Mouse (Mus musculus) ovary, postnatal 36 days (tissue): ENCODE measurements around the gene Fgr.

Experiments used
- DNase-seq: peaks from one replicate; pipeline ENCODE4 v3.0.0; 2022; ENCODE audit warnings: low spot score, mixed read lengths

Fgr gene

DNA sequence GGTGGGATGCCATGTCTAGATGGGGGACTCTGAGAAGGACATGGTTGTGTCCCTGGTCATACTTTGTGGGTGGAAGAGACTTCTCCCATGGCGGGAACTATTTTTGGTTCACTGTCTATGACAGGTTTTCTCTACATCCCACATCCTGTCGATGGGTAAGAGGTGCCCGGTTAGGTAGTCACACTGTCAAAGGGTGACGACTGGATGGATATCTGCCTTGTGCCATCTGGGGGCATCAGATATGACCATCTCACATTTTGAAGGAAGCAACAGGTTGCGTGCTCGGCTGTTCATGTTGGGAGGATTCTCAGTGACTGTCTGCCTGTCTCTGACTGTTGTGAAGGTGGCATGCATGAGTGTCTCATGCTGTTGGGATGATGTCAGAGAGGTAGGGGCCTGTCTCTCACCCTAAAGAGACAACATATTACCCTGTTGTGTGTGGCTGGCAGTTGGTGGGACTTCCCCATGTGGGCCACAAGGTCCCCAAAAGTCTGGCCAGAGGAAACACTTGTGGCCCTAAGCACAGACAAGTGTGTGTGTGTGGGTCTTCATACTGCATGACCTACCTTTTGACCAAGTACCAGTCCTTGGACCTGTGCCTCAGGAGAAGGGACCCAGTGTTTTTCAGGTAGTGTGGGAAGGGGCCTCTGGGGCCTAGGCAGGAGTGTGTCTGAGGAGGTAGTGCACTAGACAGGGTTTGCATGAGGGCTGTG is 77.1 kb downstream of the Fgr start:
- DNase-seq = no peak

DNA sequence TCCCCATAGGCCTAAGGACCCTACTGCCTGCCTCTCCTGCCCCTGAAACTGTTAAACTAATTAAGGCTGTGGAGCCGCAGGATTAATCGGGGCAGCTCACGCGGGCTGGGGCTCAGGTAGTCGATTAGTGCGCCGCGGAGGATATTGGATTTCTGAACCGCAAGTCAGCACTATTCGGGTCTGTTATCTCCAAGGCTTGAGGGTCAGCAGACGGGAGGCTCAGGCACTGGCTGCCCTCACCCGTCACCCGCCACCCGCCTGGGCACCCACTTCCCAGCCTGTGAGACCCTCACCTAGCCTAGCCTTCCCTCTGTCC is 77.6 kb downstream of the Fgr start:
- DNase-seq = no peak
